Mouse (Mus musculus): ENCODE results near the gene Gramd1b. TPM values are rescaled to one million over a fixed set of nuclear protein-coding genes. Genes with fewer than 3 reads are reported as not detected.

The Gramd1b gene
- polyA plus RNA-seq, 1 experiment from 2014 or later: 4.0 TPM

GRCm38 (mm10) chr9:40366795-40367194 is 164.4 kb downstream of the Gramd1b start:
- H3K4me3 ChIP-seq (replicated peaks): no peak overlapping the region
- no peak overlapping the region for H3K4me2 ChIP-seq
- whole genome bisulfite sequencing: 93% methylated on average over 7 of the region's 8 CpGs
- no peaks in the 10 kb centered on the region for H3K36me3 ChIP-seq
- no peak overlapping the region for H3K9ac ChIP-seq
- no peak overlapping the region for H3K27ac ChIP-seq
- no peaks in the 10 kb centered on the region for H3K27me3 ChIP-seq (replicated peaks)
- H3K4me1 ChIP-seq: no peaks in the 10 kb centered on the region
- ATAC-seq (ENCODE audit: insufficient read depth, low FRiP score, low read depth): no peak
- H3K9me3 ChIP-seq: no peaks in the 10 kb centered on the region

GRCm38 (mm10) chr9:40364312-40364711 is 166.9 kb downstream of the Gramd1b start:
- ATAC-seq (ENCODE audit: insufficient read depth, low FRiP score, low read depth): no peak
- Histone ChIP-seq H3K4me2 (no peak overlapping the region), H3K4me3 (replicated peaks) (no peak overlapping the region), H3K27me3 (replicated peaks) (no peaks in the 10 kb centered on the region), H3K9ac (no peak overlapping the region), H3K27ac (no peak overlapping the region), H3K36me3 (no peaks in the 10 kb centered on the region), H3K4me1 (no peaks in the 10 kb centered on the region), H3K9me3 (no peaks in the 10 kb centered on the region)
- WGBS: 71% methylated on average over 7 of the region's 7 CpGs

- Histone ChIP-seq H3K4me3 (replicated peaks) (no peak overlapping the region), H3K36me3 (no peaks in the 10 kb centered on the region), H3K27me3 (replicated peaks) (no peaks in the 10 kb centered on the region), H3K4me2 (no peak overlapping the region), H3K9ac (no peak overlapping the region), H3K4me1 (no peaks in the 10 kb centered on the region), H3K27ac (no peak overlapping the region), H3K9me3 (no peaks in the 10 kb centered on the region)
- WGBS: 77% methylated on average over 6 of the region's 6 CpGs
- ATAC-seq (ENCODE audit: insufficient read depth, low FRiP score, low read depth): no peak
Measured at GRCm38 (mm10) chr9:40361970-40362369, 169.2 kb downstream of the Gramd1b start.

GRCm38 (mm10) chr9:40358408-40358896 is 172.7 kb downstream of the Gramd1b start:
- Histone ChIP-seq H3K9me3 (no peaks in the 10 kb centered on the region), H3K4me3 (replicated peaks) (no peak overlapping the region), H3K27me3 (replicated peaks) (no peaks in the 10 kb centered on the region), H3K4me1 (no peaks in the 10 kb centered on the region), H3K9ac (no peak overlapping the region), H3K27ac (no peak overlapping the region), H3K4me2 (no peak overlapping the region), H3K36me3 (no peaks in the 10 kb centered on the region)
- no peak for ATAC-seq (ENCODE audit: insufficient read depth, low FRiP score, low read depth)
- 60% methylated on average over 8 of the region's 8 CpGs for WGBS

GRCm38 (mm10) chr9:40356768-40357446 is 174.3 kb downstream of the Gramd1b start:
- H3K4me1 ChIP-seq: no peaks in the 10 kb centered on the region
- no peak overlapping the region for H3K4me2 ChIP-seq
- no peak for ATAC-seq (ENCODE audit: insufficient read depth, low FRiP score, low read depth)
- 89% methylated on average over 4 of the region's 4 CpGs for WGBS
- H3K36me3 ChIP-seq: no peaks in the 10 kb centered on the region
- no peak overlapping the region for H3K4me3 ChIP-seq (replicated peaks)
- H3K27ac ChIP-seq: no peak overlapping the region
- H3K27me3 ChIP-seq (replicated peaks): no peaks in the 10 kb centered on the region
- no peak overlapping the region for H3K9ac ChIP-seq
- H3K9me3 ChIP-seq: no peaks in the 10 kb centered on the region

- Histone ChIP-seq H3K9me3 (no peaks in the 10 kb centered on the region), H3K4me3 (replicated peaks) (no peak overlapping the region), H3K4me1 (no peaks in the 10 kb centered on the region), H3K4me2 (no peak overlapping the region), H3K27ac (no peak overlapping the region), H3K27me3 (replicated peaks) (no peaks in the 10 kb centered on the region), H3K9ac (no peak overlapping the region), H3K36me3 (no peaks in the 10 kb centered on the region)
- 87% methylated on average over 5 of the region's 5 CpGs for WGBS
- no peak for ATAC-seq (ENCODE audit: insufficient read depth, low FRiP score, low read depth)
Measured at GRCm38 (mm10) chr9:40356368-40356767, 174.8 kb downstream of the Gramd1b start.

GRCm38 (mm10) chr9:40355406-40355805 is 175.8 kb downstream of the Gramd1b start:
- no peak overlapping the region for H3K4me2 ChIP-seq
- 88% methylated on average over 8 of the region's 8 CpGs for WGBS
- no peaks in the 10 kb centered on the region for H3K27me3 ChIP-seq (replicated peaks)
- no peak overlapping the region for H3K9ac ChIP-seq
- H3K4me3 ChIP-seq (replicated peaks): no peak overlapping the region
- no peak for ATAC-seq (ENCODE audit: insufficient read depth, low FRiP score, low read depth)
- no peak overlapping the region for H3K27ac ChIP-seq
- H3K9me3 ChIP-seq: no peaks in the 10 kb centered on the region
- no peaks in the 10 kb centered on the region for H3K4me1 ChIP-seq
- no peaks in the 10 kb centered on the region for H3K36me3 ChIP-seq

GRCm38 (mm10) chr9:40353596-40353995 is 177.6 kb downstream of the Gramd1b start:
- WGBS: 79% methylated on average over 6 of the region's 6 CpGs
- no peaks in the 10 kb centered on the region for H3K4me1 ChIP-seq
- H3K27me3 ChIP-seq (replicated peaks): no peaks in the 10 kb centered on the region
- H3K36me3 ChIP-seq: no peaks in the 10 kb centered on the region
- H3K4me2 ChIP-seq: no peak overlapping the region
- H3K9me3 ChIP-seq: no peaks in the 10 kb centered on the region
- H3K4me3 ChIP-seq (replicated peaks): no peak overlapping the region
- no peak overlapping the region for H3K9ac ChIP-seq
- ATAC-seq (ENCODE audit: insufficient read depth, low FRiP score, low read depth): no peak
- H3K27ac ChIP-seq: no peak overlapping the region

GRCm38 (mm10) chr9:40350640-40351039 is 180.5 kb downstream of the Gramd1b start:
- Histone ChIP-seq H3K9me3 (no peaks in the 10 kb centered on the region), H3K4me2 (no peak overlapping the region), H3K27ac (no peak overlapping the region), H3K9ac (no peak overlapping the region), H3K36me3 (no peaks in the 10 kb centered on the region), H3K4me1 (0 out of 2 replicates have a peak, but pooled peaks cover 7% of the 10 kb centered on the region), H3K27me3 (replicated peaks) (no peaks in the 10 kb centered on the region), H3K4me3 (replicated peaks) (no peak overlapping the region)
- no peak for ATAC-seq (ENCODE audit: insufficient read depth, low FRiP score, low read depth)
- 20% methylated on average over 7 of the region's 7 CpGs for WGBS

- Histone ChIP-seq H3K36me3 (no peaks in the 10 kb centered on the region), H3K9ac (no peak overlapping the region), H3K4me2 (no peak overlapping the region), H3K4me1 (peaks cover 12% of the 10 kb centered on the region; the same call in 1 of the 2 replicates), H3K9me3 (no peaks in the 10 kb centered on the region), H3K4me3 (replicated peaks) (no peak overlapping the region), H3K27me3 (replicated peaks) (no peaks in the 10 kb centered on the region), H3K27ac (no peak overlapping the region)
- no peak for ATAC-seq (ENCODE audit: insufficient read depth, low FRiP score, low read depth)
- WGBS: 95% methylated on average over 2 of the region's 2 CpGs
Measured at GRCm38 (mm10) chr9:40350052-40350451, 181.1 kb downstream of the Gramd1b start.

GRCm38 (mm10) chr9:40349554-40349953 is 181.6 kb downstream of the Gramd1b start:
- no peak overlapping the region for H3K27ac ChIP-seq
- 71% methylated on average over 4 of the region's 4 CpGs for WGBS
- H3K36me3 ChIP-seq: no peaks in the 10 kb centered on the region
- no peak overlapping the region for H3K4me3 ChIP-seq (replicated peaks)
- H3K9me3 ChIP-seq: no peaks in the 10 kb centered on the region
- no peak overlapping the region for H3K4me2 ChIP-seq
- H3K4me1 ChIP-seq: peaks cover 12% of the 10 kb centered on the region; the same call in 1 of the 2 replicates
- no peaks in the 10 kb centered on the region for H3K27me3 ChIP-seq (replicated peaks)
- ATAC-seq (ENCODE audit: insufficient read depth, low FRiP score, low read depth): no peak
- H3K9ac ChIP-seq: no peak overlapping the region

GRCm38 (mm10) chr9:40348714-40349233 is 182.4 kb downstream of the Gramd1b start:
- H3K4me1 ChIP-seq: peaks cover 12% of the 10 kb centered on the region; the same call in 1 of the 2 replicates
- H3K36me3 ChIP-seq: no peaks in the 10 kb centered on the region
- no peak overlapping the region for H3K9ac ChIP-seq
- H3K27ac ChIP-seq: no peak overlapping the region
- ATAC-seq (ENCODE audit: insufficient read depth, low FRiP score, low read depth): no peak
- WGBS: 90% methylated on average over 8 of the region's 8 CpGs
- H3K27me3 ChIP-seq (replicated peaks): no peaks in the 10 kb centered on the region
- no peaks in the 10 kb centered on the region for H3K9me3 ChIP-seq
- no peak overlapping the region for H3K4me2 ChIP-seq
- H3K4me3 ChIP-seq (replicated peaks): no peak overlapping the region

Measured in stomach, embryonic 15.5 days (tissue).